Mouse (Mus musculus) lung, postnatal 0 days (tissue): ENCODE measurements around the gene Pop5.

ENCODE experiments used
- CTCF ChIP-seq: IDR thresholded peaks from 2 replicates; pipeline ENCODE4 v1.5.1; 2016; ENCODE audit warnings: antibody characterized with exemption, mild to moderate bottlenecking
- EP300 ChIP-seq: IDR thresholded peaks from 2 replicates; pipeline ENCODE4 v1.6.1; 2016; ENCODE audit warnings: antibody characterized with exemption, mild to moderate bottlenecking, control low read depth

DNA sequence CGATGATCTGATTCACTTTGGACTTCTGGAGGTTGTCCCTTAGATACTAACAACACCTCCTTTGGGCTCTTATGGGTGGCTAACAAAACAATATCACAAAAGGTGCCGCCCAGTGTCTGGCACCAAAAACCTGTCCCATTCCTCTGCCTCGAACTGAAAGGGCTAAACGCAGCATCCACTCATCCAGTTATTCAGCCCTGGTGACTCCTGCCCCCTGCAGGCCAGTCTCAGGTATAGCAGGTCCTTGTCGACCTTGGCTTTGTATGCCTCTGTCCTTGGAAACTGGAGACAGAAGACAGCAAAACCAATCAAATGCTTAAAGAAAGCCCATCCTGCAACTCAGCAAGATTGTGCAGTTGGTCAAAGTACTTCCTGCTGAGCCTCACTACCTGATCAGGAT is 46.8 kb upstream of the Pop5 start:
- peak; percentile 85 for TF ChIP-seq CTCF
- no peak for TF ChIP-seq EP300
